Mouse (Mus musculus): Measurements from ENCODE around the gene Dync1h1.
"Not testable (repeated sequence)": the region's sequence is repeated elsewhere in the genome, so short reads cannot be mapped to it uniquely, and the experiment has no call there.

Gene Dync1h1

DNA sequence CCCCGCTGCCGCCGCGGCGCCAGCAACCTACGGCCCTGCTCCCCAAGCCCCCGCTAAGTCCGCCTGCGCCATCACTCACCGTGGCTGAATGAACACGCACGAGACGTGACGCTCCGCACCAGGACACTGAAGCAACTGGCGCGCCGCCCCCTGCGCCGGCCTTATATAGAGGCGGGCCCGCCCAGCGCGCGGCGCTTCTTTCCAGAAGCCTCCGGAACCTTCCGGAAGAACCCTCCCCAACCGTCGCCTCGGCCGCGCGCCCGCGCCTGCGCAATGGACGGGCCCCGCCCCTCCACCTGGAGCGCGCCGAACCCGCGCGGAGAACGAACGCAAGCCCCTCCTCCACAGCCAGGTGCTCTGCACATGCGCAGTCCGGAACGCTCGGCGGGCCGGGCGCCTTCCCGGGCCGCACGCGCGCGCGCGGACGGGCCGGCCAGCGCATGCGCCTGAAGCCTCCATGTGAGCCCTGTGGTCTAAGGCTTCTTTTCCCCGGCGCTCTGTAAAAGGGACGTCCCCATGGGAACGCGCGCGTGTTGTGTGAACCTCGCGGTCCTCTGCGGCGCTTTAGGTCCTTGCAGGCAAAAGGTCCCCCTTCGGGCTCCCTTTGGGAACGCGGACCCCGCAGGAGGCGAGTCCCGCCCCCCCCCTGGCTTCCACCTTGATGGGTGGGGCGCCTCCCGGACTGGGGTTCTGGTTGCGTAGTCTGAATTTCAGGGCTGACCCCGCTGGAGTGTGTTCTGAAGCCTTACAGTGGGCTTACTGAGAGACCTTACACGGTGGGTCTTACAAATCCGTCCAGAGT, 95.1 kb downstream of the Dync1h1 start:
- DNase-seq, result peak; percentile 97 to 98

DNA sequence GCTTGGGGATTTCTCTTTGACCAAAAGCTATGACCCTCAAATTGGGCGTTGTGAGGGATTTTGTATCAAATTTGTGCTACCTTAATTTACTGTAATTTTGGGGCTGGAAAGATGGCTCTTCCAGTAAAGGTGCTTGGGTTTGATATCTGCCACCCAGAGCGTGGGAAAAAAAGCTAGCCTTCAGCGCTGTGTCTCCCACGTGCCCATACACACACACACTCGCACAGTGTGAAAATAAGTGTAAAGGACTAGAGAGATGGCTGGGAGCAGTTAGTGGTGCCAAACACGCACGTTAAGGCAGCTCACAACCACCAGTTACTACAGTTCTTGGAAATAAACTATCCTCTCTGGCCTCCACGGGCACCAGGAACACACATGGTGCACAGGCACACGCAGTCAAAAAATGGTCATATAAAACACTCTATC, 95.7 kb downstream of the Dync1h1 start:
- no peak for DNase-seq

DNA sequence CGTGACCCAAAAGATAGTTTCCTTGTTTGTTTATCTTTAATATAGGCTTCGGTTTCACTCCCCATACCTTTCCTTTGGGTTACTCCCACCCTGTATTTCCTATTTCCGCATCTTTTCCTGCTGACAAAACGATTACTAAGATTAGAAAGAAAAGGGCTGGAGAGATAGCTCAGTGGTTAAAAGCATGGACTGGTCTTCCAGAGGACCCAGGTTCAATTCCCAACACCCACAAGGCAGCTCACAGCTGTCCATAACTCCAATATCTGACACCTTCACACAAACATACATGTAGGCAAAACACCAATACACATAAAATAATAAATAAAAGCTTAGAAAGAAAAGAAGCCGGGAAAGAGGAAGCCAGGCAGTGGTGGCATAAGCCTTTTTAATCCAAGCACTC, 96.2 kb downstream of the Dync1h1 start:
- no peak for DNase-seq

DNA sequence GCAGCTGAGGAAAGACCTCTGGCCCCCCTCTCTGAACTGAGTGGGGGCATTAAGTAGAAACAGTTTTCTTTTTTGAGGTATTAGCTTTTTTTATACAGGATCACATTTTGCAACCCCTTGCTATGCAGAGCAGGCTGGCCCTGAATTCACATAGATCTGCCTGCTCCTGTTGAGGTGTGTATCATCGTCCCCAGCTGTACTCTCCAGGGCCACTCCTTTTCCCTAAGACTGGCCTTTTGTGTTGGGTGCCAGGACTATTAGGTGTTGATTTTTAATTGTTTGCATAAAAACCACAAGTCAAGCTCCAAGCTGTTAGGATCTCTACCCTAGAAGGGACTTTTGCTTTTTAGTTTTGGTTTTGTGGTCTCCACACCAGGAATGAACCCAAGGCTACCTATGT, 96.8 kb downstream of the Dync1h1 start:
- DNase-seq, result no peak

DNA sequence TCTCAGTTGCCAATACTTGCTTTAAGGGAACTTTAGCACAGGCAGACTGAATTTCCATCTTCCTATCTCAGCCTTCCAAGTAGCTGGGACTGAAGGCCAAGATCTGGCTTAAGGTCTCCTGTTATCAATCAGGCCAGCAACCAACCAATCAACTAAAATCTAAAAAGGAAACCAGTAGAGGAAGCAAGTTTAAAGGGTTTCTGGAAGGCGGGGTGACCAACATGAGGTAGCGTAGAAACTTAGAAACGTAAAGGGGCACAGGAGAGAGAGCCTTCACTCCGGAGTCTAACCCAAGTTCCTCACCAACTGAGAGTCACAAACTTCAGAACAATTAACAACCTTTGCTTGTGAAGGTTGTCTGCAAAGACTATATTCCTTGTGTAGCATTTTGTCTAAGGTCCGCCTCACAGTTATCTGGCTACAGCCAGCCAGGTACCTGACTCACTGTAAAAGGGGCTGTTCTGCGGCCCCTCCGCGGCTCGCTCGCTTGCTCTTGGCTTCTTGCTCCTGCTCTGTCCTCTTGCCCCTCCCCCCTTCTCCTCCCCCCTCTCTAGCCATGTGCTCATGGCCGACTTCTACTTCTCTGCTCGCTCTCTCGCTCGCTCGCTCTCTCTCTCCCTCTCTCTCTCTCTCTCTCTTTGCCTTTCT, 97.4 kb downstream of the Dync1h1 start:
- no peak for DNase-seq

DNA sequence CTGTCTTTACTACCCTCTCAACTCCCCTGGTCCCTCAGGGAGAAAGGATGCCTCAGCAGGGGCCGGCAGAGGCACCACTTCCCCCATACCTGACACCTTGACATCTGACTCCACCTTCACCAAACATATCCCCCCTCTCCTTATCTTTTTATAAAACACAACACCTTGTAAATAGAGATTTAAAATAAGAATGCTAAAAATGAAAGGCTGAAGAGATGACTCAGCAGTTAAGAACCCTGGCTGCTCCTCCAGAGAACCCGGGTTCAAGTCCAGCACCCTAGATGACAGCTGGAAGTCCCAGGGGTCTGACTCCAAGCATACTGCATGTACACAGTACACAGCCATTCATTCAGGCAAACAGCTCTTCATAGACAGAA, 97.9 kb downstream of the Dync1h1 start:
- DNase-seq, result no peak

DNA sequence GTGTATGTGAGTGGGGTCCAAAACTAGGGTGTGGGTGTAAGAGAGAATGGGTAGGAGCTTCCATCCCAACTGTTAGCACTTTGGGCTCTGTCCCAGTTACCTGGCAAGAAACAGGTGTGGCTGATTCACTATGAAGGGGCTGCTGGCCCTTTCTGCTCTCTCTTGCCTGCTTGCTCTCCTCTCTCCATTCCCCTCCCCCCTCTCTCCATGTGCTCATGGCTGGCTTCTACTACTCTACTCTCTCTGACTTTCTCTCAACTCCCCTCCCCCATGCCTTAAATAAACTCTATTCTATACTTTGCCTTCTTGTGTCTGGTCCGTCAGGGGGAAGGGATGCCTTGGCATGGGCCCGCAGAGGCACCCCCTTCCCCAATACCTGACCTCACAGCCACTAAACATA, 99.5 kb downstream of the Dync1h1 start:
- DNase-seq, result no peak

DNA sequence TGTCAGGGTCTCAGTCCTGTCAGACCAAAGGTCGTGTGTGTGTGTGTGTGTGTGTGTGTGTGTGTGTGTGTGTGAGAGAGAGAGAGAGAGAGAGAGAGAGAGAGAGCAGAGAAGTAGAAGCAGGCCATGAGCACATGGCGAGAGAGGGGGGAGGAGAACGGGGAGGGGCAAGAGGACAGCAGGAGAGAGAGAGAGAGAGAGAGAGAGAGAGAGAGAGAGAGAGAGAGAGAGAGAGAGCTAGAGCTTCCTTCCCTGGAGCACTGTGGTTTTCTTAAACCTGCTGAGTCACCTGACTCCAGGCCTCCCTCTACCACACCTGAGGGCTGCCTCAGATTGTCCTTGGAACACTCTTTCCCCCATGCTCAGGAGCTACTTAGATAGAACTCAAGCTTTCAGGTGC, 100.1 kb downstream of the Dync1h1 start:
- DNase-seq, result peak; percentile 38 to 65

DNA sequence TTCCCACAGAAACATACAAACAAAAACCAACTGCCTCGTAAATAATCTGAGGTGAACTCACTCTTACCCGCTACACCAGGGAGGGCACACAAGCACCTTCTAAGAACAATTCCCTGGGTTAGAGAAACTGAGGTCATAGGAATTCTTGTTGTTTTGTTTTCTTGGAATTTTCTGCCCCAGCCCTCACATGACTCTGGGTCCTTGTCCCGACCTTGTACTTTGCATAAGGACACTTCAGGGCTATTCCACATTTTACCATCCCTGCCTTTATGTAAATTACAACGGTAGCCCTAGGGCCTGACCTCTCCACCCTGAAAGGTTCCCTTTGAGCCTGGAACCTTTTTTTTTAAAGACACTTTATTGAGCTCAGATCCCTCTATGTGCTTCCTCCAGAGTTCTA, 101.3 kb downstream of the Dync1h1 start, which contains the start of gene Hsp90aa1:
Gene Hsp90aa1 (minus strand): TSS at position 173 of the 400 bp plus-strand sequence.
- no peak for DNase-seq

DNA sequence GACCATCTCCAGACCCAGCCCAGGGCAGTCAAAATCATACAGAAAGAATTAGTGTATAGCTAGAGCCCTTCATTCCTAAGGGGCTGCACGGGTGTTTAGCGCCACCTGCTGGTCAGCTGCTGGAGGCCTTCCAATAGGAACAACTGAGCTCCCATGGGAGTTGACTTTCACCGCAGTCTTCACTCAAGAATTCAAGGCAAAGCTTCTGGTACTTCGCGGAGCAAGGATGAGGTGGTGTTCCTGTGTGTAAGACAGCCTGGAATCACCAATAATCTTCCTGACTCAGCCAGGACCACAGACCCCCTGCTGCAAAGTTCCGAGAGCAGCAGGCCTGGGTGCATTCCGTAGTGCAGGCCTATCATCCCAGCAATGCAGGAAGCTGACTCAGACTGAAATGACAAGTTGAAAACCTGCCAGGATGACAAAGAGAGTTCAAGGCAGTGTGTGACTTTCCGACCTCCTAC, 101.8 kb downstream of the Dync1h1 start:
- DNase-seq, result peak; percentile 87 to 93

DNA sequence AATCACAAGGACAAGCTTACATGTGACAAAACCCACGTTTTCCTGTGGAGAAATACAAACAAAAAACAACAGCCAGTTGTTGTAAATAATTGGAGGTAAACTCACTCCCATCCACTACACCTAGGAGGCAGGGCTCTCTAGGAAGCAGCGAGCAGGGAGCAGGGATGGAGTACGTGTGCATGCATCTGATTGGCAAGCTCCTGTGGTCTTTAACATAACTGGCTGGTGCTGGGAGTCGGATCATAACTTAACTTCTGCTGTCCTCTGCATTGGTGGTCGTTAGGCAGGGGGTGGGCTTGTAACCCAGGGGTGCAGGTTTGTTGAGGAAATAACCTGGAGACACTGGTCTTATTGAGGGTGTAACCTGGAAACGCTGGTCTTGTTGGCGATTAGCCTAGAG, 102.4 kb downstream of the Dync1h1 start:
- DNase-seq, result no peak

DNA sequence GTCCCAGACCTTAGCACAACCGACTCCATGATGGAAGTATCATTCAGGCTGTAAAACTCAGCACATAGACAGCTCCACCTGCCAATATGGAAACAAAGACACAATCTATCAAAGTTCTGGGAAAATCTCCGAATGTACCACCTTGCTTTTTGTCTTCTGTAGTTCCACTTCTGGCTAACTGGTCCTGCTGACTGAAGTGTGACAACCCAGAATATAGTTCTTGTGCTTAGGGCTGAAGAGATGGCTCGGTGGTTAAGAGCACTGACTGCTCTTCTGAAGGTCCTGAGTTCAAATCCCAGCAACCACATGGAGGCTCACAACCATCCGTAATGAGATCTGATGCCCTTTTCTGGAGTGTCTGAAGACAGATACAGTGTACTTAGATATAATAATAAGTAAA, 104.2 kb downstream of the Dync1h1 start:
- DNase-seq, result not testable (repeated sequence)

DNA sequence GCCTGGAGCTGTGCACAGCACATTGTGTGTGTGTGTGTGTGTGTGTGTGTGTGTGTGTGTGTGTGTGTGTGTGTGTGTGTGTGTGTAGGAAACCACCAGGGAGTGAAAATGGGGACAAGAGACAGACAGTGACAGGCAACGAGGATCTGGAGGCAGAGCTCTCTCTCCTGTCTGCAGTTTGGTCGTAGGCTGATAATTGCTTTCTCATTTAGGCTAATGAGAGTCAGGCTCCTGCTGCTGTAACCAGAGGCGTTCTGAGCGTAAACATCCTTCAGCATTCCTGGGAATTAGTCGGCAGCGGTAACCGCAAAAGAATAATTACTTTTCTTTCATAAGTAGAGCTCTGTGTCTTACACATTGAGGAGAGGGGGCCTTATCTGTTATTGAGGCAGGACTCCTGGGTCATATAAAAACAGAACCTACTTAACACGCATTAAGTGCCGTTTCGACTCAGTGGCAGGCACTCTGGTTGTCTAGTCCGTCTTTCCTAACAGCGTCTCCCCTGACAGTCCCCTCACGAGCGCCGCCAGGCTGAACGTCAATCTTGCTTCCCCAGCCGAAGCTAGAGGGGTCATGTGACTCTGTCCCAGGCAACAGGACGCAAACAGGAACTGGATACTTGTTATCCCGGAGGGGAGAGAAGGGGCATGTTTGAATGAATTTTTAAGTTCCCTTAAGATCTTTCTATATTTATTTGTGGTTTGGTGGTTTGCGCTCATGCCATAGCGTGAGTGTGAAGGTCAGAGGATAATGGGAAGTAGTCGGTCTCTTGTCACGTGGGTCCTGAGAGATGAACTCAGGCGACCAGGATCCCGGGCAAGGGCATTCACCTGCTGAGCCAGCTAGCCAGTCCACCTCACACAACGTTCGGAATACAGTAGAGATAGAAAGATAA, 105.3 kb downstream of the Dync1h1 start:
- DNase-seq, result peak; percentile 63 to 81

DNA sequence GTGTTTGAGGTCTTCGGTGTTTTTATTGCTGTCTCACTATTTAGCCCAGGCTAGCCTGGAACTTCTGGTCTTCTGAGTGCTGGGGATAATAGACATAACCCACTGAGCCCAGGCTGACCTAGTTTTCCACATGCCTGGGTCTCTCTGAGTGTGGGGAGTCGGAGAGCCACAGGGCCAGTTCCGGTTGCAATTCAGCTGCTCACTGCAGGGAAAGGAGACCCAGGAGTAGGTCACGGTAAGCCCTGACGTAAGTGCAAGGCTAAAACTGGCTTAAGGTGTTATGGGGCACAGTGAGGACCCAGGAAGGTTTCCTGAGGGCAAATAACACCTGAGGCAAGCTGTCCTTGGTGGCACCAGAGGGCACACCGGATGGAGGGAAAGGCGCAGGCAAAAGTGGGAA, 106.2 kb downstream of the Dync1h1 start:
- DNase-seq, result no peak

DNA sequence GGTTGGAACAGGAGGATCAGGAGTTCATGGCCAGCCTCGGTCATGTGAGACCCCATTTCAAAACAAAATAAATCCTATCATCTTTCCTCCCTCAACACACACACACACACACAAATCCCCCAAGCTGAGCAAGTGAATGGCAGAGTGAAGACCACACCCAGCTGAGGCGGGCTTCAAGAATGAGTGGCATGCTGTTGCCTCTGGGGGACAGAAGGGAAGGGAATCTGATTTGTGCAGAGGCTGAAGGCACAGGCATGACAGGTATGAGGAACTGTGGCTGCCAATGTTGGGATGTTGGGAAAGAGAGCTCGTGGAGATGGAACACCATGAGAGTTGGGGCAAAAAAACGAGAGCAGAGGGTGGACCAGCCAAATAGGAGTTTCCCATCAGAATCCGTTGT, 110.0 kb downstream of the Dync1h1 start:
- no peak for DNase-seq

DNA sequence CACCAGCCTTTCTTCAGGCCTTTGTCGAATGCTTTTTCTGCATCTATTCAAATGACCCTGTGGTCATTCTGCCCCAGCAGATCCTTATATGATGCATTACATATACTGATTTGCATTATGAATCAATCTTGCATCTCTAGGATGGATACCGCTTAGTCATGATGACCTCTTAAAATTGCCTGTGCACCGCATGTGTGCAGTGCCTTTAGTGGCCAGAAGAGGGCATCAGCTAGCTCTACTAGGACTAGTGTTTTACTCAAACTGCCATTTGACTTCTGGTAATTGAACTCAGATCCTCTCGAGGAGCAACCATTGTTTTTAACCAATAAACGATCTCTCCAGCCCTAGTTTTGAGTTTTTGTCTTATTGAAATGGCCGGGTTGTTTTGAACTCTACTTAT, 112.5 kb downstream of the Dync1h1 start:
- DNase-seq, result no peak

DNA sequence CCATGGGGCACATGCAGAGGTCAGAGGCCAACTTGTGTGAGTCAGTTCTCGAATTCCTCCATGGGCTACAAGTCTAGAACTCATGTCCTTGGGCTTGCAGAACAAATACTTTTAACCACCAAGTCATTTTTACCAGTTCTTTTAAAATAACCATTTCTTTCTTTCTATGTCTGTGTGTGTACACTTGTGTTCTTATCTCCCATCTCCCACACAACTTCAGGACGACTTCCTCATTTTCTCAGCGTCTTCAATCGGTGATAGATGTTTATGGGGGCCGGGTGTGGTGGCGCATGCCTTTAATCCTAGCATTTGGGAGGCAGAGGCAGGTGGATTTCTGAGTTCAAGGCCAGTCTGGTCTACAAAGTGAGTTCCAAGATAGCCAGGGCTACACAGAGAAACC, 113.0 kb downstream of the Dync1h1 start:
- DNase-seq, result no peak

DNA sequence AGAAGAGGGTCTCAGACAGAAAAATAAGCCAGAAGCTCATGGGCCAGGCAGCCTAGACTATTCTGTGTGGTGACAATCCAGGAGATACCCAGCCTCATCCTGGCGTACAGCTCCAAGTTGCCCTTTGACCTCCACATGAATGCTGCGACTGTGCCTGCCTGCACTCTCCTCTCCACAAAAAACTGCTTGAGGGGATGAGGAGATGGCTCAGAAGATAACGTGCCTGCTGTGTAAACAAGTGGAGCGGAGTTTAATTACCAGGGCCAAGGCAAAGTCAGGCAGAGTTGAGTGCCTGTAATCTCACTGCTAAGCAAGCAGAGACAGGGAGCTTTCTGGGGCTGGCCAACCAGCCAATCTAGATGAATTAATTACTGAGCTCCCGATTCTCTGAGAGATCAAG, 114.8 kb downstream of the Dync1h1 start:
- no peak for DNase-seq
